In the genomic region with DNA sequence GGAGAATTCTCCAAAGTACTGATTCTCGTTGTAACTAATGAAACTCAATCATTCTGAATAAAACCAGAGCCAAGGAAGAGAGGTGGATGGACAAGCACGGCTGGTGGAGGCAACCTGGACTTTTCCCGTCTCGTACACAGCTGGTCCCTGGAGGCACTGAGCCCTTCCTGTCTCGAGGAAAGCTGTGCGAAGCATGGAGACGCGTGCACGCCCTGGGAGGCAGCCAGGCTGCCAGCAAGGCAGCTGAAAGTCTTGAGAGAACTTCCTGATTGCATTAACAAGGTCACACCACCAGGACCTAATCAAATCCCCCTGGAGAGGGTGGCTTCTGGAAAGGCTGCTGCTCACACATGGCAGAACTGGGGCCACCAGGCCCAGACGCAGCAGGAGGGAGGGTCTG, we compare ENCODE assay signal across 15 mouse cellular contexts. TPM values are rescaled to one million over a fixed set of nuclear protein-coding genes. Genes with fewer than 3 reads are reported as not detected.
A peak's percentile ranks its signal among the peaks of the same experiment; 100 is the strongest.
DNase-seq lines count a peak whose midpoint lies in the region; ATAC-seq and TF ChIP-seq lines count a peak whose summit lies in the region.
"Had no signal": no experiment of that assay in that cellular context is flagged by ENCODE, and none has a peak within 500 bp of the region (broad histone marks: within the 10 kb centered on the region; RNA-seq: fewer than 3 reads in every experiment).

No protein-coding gene starts in this region.

- no peak overlapping the region for H3K4me2 ChIP-seq in kidney, embryonic 14.5 days (replicated peaks; ENCODE audit: low read depth, low read length)
- H3K4me2 ChIP-seq in heart, postnatal 0 days (ENCODE audit: low read depth, low read length) = no peak overlapping the region
- H3K4me2 ChIP-seq in limb, embryonic 12.5 days = peak overlapping the region; percentile 19; the same call in 1 of the 2 replicates
- no peak overlapping the region for H3K4me2 ChIP-seq in liver, embryonic 11.5 days
- H3K4me2 ChIP-seq: heart, embryonic 13.5 days had no signal

- TF ChIP-seq CTCF in heart, postnatal 0 days (IDR thresholded peaks at IDR 0.05; ENCODE audit: low read depth) = no peak

- no peak for TF ChIP-seq EP300 in heart, postnatal 0 days (IDR thresholded peaks at IDR 0.05; ENCODE audit: low read depth)

- no peaks in the 10 kb centered on the region for H3K36me3 ChIP-seq in kidney, embryonic 14.5 days (ENCODE audit: control insufficient read depth, insufficient read depth, low read length)
- no peaks in the 10 kb centered on the region for H3K36me3 ChIP-seq in heart, postnatal 0 days (replicated peaks; ENCODE audit: control insufficient read depth, insufficient read depth, low read length)
- H3K36me3 ChIP-seq in limb, embryonic 12.5 days = no peaks in the 10 kb centered on the region
- no peaks in the 10 kb centered on the region for H3K36me3 ChIP-seq in liver, embryonic 11.5 days (ENCODE audit: control insufficient read depth, insufficient read depth, low read length)
- H3K36me3 ChIP-seq: forebrain, embryonic 10.5 days; heart, embryonic 13.5 days had no signal

- 21% methylated on average over 10 of the region's 10 CpGs for WGBS in kidney, embryonic 14.5 days
- 20% methylated on average over 10 of the region's 10 CpGs for WGBS in heart, postnatal 0 days
- WGBS in limb, embryonic 12.5 days = 10% methylated on average over 10 of the region's 10 CpGs
- 29% methylated on average over 10 of the region's 10 CpGs for WGBS in liver, embryonic 11.5 days

- H3K4me3 ChIP-seq in kidney, embryonic 14.5 days (ENCODE audit: low read length) = no peak overlapping the region
- H3K4me3 ChIP-seq in heart, postnatal 0 days (ENCODE audit: low read depth, low read length) = no peak overlapping the region
- no peak overlapping the region for H3K4me3 ChIP-seq in limb, embryonic 12.5 days (replicated peaks)
- no peak overlapping the region for H3K4me3 ChIP-seq in liver, embryonic 11.5 days (ENCODE audit: low read depth, low read length)
- H3K4me3 ChIP-seq: forebrain, embryonic 10.5 days; heart, embryonic 13.5 days had no signal

- H3K27me3 ChIP-seq in kidney, embryonic 14.5 days (ENCODE audit: control insufficient read depth, insufficient read depth, low read length) = no peaks in the 10 kb centered on the region; the same call in 1 of the 2 replicates
- H3K27me3 ChIP-seq in heart, postnatal 0 days (ENCODE audit: control insufficient read depth, insufficient read depth, low read length) = peaks cover 50% of the 10 kb centered on the region
- H3K27me3 ChIP-seq in limb, embryonic 12.5 days = peaks cover 27% of the 10 kb centered on the region
- H3K27me3 ChIP-seq in liver, embryonic 11.5 days (replicated peaks; ENCODE audit: control insufficient read depth, insufficient read depth, low read length) = peaks cover 22% of the 10 kb centered on the region

- peak; percentile 25 for DNase-seq in gastrocnemius, postnatal 10 days
- DNase-seq in gastrocnemius, postnatal 4 days (ENCODE audit: low spot score in 2 of 2) = no peak
- DNase-seq in kidney, postnatal 14 days = peak; percentile 39
- no peak for DNase-seq in heart, postnatal 0 days (ENCODE audit: low spot score)
- no peak for DNase-seq in liver, embryonic 11.5 days (ENCODE audit: low spot score)
- DNase-seq in urinary bladder, adult 2 months (ENCODE audit: low spot score) = no peak
- DNase-seq: cerebellum, adult 11-12 months; liver; right cerebral cortex, postnatal 14 days; thymus, adult 2 months had no signal

- no peak for ATAC-seq in kidney, embryonic 14.5 days (ENCODE audit: low FRiP score, low TSS enrichment)
- ATAC-seq in heart, postnatal 0 days (ENCODE audit: insufficient read depth, low read depth) = 0 out of 2 replicates have a peak, but pooled peaks have one; percentile 17
- ATAC-seq in limb, embryonic 12.5 days (ENCODE audit: insufficient number of reproducible peaks, insufficient read depth, low FRiP score, low TSS enrichment, low read depth) = no peak
- no peak for ATAC-seq in liver, embryonic 11.5 days (replicated peaks; ENCODE audit: low FRiP score)
- ATAC-seq: activated CD4-positive, CD25-positive, alpha-beta regulatory T cell, adult 4 months had no signal

- no peaks in the 10 kb centered on the region for H3K9me3 ChIP-seq in kidney, embryonic 14.5 days (ENCODE audit: control insufficient read depth, low read length)
- H3K9me3 ChIP-seq in heart, postnatal 0 days (replicated peaks; ENCODE audit: control insufficient read depth, low read length) = no peaks in the 10 kb centered on the region
- H3K9me3 ChIP-seq in limb, embryonic 12.5 days = no peaks in the 10 kb centered on the region
- no peaks in the 10 kb centered on the region for H3K9me3 ChIP-seq in liver, embryonic 11.5 days (ENCODE audit: control insufficient read depth, low read length)
- H3K9me3 ChIP-seq: forebrain, embryonic 10.5 days; heart, embryonic 13.5 days had no signal

- H3K4me1 ChIP-seq in kidney, embryonic 14.5 days (ENCODE audit: control insufficient read depth, insufficient read depth, low read length) = peaks cover 3% of the 10 kb centered on the region; the same call in 1 of the 2 replicates
- no peaks in the 10 kb centered on the region for H3K4me1 ChIP-seq in heart, postnatal 0 days (ENCODE audit: control insufficient read depth, insufficient read depth)
- H3K4me1 ChIP-seq in limb, embryonic 12.5 days (replicated peaks) = peaks cover 16% of the 10 kb centered on the region
- H3K4me1 ChIP-seq in liver, embryonic 11.5 days (replicated peaks; ENCODE audit: control insufficient read depth, insufficient read depth, low read length) = no peaks in the 10 kb centered on the region

- H3K27ac ChIP-seq in kidney, embryonic 14.5 days (ENCODE audit: low read depth, low read length) = no peak overlapping the region
- H3K27ac ChIP-seq in heart, postnatal 0 days (ENCODE audit: low read depth) = no peak overlapping the region
- no peak overlapping the region for H3K27ac ChIP-seq in limb, embryonic 12.5 days
- no peak overlapping the region for H3K27ac ChIP-seq in liver, embryonic 11.5 days (ENCODE audit: low read depth, low read length)
- H3K27ac ChIP-seq: forebrain, embryonic 10.5 days; heart, embryonic 13.5 days had no signal

- no peak overlapping the region for H3K9ac ChIP-seq in kidney, embryonic 14.5 days (ENCODE audit: low read depth, low read length)
- no peak overlapping the region for H3K9ac ChIP-seq in heart, postnatal 0 days (replicated peaks; ENCODE audit: low read depth, low read length)
- no peak overlapping the region for H3K9ac ChIP-seq in limb, embryonic 12.5 days (replicated peaks)
- no peak overlapping the region for H3K9ac ChIP-seq in liver, embryonic 11.5 days (ENCODE audit: low read depth, low read length)
- H3K9ac ChIP-seq: heart, embryonic 13.5 days had no signal

RNA-seq across cellular contexts. Expression of a gene that starts 43.3 kb away (rescaled TPM):
- 10 to 100 TPM; 24.0 to 25.6 TPM for total RNA-seq in gastrocnemius, postnatal 10 days (2021)
- total RNA-seq in gastrocnemius, postnatal 4 days (2021) = 10 to 100 TPM; 26.8 to 30.9 TPM
- polyA plus RNA-seq in kidney, embryonic 14.5 days (2014; fragmentation: Nextera tagmentation; extraction: Ambion mirVana) = 17.4 and 38.3 TPM in 2 replicates
- 8.7 and 17.6 TPM in 2 replicates for total RNA-seq in heart, postnatal 0 days (2014; rRNA removed; ENCODE audit: low replicate concordance)
- 10.7 and 11.5 TPM in 2 replicates for polyA plus RNA-seq in heart, postnatal 0 days (2015; fragmentation: Nextera tagmentation; extraction: Ambion mirVana)
- 52.0 and 52.1 TPM in 2 replicates for polyA plus RNA-seq in limb, embryonic 12.5 days (2016; fragmentation: Nextera tagmentation; extraction: Ambion mirVana)
- polyA plus RNA-seq in liver, embryonic 11.5 days (2014; fragmentation: Nextera tagmentation; extraction: Ambion mirVana) = 57.7 and 64.9 TPM in 2 replicates
- 11.1 and 14.9 TPM in 2 replicates for polyA plus RNA-seq in urinary bladder, adult 2 months (2012; rRNA removed)

Comparison
In these comparisons a context has a peak if more than half of its experiments do, and no peak if none do; other contexts are left out.
1. DNase-seq: peak in gastrocnemius, postnatal 10 days (single experiment) and kidney, postnatal 14 days (single experiment); none in gastrocnemius, postnatal 4 days (0 of 2), heart, postnatal 0 days (single experiment), liver, embryonic 11.5 days (single experiment) and urinary bladder, adult 2 months (single experiment).